Mouse (Mus musculus): ENCODE measurements around the gene Hnf4a. TPM values are rescaled to one million over a fixed set of nuclear protein-coding genes. Genes with fewer than 3 reads are reported as not detected.

Gene Hnf4a
- polyA plus RNA-seq, 1 experiment = not detected

DNA sequence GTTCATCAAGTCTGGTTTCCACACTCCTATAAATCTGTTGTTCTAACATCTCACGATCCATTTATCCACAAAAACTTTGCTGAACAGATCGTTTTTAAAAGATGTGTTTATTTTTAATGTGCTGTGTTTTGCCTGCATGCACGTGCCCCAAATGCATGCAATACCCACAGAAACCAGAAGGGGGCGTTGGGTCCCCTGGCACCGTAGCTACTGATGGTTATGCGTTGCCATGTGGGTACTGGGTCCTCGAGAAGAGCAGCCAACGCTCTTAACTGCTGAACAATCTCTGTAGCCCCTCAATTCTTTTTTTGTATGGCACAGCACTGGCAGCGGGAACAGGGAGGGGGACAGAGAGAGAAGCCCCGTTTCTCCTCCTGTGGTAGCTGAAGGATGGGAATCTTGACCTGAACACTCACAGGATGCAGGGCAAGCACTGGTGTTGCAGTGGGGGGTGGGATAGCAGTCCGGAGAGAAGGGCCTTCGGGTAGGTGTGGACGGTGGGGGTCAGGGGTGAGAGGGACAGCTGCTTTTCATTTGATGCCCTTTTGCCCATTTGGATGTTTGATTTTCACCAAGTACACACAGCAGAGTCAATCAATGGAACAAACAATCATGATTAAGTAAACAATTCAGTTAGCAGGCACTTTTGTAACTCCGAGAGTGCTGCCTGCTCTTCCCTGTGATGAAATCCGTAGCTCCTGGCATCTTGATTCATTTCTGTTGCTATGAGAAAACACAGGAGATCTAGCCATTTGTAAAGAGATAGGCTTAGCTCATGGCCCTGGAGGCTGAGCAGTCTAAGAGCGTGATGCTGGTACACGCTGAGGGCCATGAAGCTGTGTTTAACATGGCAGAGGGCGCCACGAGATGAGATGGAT, 80.0 kb downstream of the Hnf4a start:
- DNase-seq (ENCODE audit: extremely low spot score in 1 of 2, low spot score in 1 of 2) = no peak

DNA sequence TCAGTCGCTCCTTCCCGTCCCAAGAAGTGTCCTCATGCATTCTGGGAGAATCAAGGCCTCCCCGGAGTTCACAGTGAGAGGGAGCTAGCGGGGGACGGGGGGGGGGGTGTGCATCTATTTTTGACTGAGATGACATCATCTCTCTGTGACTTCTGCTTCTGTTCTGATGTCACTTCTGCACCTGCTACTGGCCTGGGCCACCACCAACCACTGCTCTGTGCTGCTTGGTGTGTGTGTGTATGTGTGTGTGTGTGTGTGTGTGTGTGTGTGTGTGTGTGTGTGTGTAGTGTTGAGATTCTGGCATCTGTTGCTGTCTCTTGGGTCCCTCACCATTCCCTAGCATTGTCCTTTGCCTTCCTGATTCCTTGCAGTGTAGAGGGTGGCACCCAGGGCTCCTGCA, 80.9 kb downstream of the Hnf4a start:
- no peak for DNase-seq (ENCODE audit: extremely low spot score in 1 of 2, low spot score in 1 of 2)

DNA sequence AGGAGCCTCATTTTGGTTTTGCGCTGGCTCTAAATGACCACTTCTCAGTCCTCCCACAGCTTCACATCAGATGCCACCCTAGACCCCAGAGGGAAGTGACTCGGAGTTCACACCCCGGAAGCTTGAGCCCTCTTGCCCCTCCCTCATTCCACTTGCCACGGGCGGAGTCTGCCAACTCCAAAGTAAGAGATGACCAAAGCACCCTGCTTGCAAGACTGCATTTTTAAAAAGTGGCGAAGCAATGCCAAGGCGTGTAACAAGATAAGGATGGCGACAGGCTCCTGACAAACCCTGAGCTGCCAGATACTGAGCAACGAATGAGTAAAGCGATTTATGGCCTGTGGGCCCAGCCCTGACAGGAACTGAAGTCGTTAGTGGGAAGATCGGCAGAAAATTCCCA, 83.6 kb downstream of the Hnf4a start:
- no peak for DNase-seq (ENCODE audit: extremely low spot score in 1 of 2, low spot score in 1 of 2)

DNA sequence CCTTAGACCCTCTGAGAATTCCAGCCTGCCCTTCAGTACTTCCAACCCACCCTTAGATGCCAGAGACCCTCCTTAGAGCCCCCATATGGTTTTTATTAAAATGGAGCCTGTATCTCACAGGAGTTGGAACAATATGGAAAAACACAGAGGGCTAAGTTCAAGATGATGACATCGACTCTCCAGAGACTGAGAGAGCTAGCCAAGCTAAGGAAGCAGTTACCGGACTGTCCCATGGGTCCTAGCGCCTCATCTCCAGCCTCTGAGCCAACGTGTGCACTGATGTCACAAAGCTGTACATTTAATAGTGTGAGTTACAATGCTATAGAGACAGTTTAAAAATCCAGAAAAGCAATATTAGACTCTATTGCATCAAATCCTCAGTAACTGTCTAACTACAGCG, 84.4 kb downstream of the Hnf4a start:
- DNase-seq (ENCODE audit: extremely low spot score in 1 of 2, low spot score in 1 of 2) = no peak

DNA sequence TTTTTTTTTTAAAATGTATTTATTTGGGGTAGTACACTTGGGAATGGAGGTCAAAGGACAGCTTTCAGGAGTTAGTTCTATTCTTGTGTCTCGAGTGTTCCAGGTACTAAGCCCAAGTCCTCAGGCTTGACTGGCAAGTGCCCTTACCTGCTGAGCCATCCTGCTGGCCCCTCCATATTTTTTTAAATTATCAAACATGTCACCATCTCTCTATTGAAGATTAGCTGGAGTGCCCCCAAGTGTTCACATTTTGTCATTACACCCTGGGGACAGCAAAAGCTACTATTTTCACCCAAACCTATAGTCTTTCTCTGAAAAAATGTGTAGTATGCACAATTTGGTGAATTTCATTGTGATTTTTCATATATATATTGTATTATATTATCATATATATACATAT, 85.5 kb downstream of the Hnf4a start:
- DNase-seq (ENCODE audit: extremely low spot score in 1 of 2, low spot score in 1 of 2) = no peak

DNA sequence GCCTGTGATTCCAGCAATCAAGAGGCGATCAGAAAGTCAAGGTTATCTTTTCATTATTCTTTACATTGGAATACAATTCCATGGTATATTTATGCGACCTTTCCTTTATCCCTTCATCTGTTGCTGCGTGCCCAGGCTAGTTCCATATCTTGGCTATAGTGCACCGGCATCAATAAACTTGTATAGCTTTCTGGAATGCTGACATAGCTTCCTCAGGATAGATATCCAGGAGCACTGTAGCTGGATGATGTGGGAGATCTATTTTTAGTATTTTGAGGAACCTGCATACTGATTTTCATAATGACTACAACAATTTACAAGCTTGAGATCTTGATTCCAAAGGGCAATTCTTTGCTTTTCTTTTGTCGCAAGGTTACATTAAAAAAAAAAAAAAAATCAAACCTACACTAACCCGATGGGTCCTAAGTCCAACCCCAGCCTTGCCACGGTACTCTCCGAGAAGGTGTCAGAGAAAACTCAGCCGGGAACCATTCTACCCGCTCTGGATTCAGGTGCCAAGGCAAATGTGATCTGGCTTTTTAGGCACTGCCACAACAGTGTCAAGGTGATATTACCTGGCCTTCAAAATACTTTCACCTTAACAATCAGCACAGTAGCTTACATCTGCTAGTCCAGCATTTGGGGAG, 87.2 kb downstream of the Hnf4a start:
- no peak for DNase-seq (ENCODE audit: extremely low spot score in 1 of 2, low spot score in 1 of 2)

DNA sequence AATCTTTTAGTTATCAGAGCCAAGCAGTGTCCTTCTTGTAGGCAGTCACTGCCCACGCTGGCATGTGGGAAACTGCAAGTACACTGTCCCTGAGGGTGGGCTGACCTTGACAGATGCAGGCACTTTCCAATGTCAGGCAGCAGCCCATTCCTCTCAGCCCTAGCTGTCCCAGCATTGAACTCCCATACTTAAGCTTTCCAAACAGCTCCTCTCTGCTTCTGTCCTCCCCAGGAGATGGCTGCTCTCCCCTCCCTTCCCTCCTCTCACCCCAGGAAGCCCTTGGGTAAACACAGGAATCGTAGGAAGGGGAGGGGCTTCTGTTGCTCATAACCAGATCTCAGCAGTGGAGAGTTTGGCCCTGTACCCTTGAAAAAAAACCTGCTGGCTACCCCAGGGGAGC, 88.5 kb downstream of the Hnf4a start:
- no peak for DNase-seq (ENCODE audit: extremely low spot score in 1 of 2, low spot score in 1 of 2)

DNA sequence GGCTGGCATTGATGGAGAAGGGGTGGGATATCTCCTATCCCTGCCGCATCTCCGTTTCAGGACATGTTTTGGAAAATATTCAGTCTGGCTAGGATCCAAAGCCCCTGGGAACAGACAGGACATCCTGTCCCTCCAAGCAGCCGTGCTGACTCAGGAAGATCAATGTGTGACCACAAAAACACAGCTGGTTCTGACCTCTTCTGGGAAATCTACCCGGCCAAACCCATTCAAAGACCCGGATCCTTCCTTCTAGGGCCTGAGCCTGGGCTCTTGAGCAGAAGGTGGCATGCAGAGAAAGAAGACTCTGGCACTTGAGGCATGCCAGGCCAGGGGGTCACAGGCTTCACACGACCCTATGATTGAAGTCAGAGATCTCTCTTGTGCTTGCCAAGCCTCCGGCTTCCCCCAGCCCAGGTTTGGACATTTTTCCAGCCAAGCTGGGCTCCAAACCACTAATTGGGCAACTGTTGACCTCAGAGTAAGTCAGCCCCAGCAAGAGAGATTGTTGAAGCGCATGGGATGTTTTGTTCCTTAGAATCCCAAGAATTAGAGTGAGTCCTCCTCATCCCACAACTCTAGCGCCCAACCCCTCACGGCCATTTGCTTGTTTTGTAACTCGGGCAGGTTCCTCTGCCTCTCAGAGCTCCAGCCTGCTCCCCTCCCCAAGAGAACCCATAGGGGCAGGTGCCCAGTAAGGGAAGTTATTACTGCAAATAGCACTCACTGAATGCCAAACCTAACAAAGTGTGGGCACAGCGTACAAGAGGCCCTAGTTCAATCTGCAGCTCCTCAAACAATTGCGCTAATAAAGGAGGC, 89.7 kb downstream of the Hnf4a start:
- DNase-seq (ENCODE audit: extremely low spot score in 1 of 2, low spot score in 1 of 2) = no peak

DNA sequence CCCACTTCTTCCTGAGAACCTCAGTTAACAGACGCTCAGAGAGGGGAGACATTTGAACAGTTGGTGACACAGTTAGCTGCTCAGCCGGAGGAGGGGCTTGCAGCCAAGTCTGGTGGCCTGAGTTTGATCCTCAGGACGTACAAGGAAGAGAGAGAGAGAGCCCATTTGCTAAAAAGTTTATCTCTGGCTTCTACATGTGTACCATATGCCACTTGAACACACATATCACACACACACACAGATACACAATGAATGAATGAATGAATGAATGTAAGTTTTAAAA, 90.2 kb downstream of the Hnf4a start:
- DNase-seq (ENCODE audit: extremely low spot score in 1 of 2, low spot score in 1 of 2) = no peak

DNA sequence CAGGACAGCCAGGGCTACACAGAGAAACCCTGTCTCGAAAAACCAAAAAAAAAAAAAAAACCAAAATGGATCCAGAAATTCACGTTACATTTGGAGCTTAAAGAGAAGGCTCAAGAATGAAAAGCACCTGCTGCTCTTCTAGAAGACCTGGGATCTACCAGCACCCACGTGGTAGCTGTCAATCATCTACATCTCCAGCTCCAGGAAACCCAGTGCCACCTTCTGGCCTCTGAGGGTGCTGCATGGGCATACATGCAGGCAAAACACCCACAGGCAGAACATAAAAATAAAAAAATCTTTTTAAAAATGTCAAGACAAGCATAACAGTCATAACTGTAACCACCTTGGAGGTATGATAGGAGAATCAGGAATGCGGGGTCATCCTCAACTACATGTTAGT, 91.1 kb downstream of the Hnf4a start:
- peak in 1 of 2 experiments; percentile 60 for DNase-seq (ENCODE audit: extremely low spot score in 1 of 2, low spot score in 1 of 2)

DNA sequence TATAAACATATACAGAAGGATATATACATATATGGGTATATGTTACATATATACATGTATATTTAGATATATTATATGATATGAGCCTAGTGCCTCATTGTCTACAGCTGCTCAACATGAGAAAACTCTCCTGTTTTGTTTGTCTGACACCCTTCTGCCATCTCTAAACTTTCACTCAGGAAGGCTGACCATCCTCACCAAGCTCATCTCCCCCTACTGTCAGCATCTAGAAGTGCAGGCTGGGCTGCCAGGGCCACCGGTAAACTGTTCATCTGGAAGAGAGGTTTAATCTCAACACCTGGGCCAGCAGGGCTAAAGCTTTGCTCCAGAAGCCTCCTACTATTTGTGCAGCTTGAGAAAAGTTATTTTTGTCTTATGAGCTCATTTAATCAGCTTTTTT, 92.6 kb downstream of the Hnf4a start:
- DNase-seq (ENCODE audit: extremely low spot score in 1 of 2, low spot score in 1 of 2) = peak in 1 of 2 experiments; percentile 71

DNA sequence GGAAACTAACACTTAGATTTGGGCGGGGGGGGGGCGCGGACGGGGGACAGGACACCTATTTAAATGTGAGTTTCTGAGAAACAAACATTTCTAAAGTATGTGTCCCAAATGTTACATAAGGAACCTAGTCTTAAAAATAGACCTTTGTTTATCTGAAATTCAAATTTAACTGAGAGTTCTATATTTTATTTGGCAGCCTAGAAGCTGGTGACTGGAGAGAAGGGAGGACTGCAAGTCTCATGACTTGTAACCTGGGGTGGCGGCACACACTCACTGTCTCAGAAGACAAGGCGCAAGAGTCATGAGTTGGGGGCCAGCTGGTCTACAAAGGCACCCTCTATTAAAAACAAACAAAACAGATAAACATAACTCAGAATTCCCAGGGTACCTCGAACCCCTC, 94.5 kb downstream of the Hnf4a start:
- no peak for DNase-seq (ENCODE audit: extremely low spot score in 1 of 2, low spot score in 1 of 2)

DNA sequence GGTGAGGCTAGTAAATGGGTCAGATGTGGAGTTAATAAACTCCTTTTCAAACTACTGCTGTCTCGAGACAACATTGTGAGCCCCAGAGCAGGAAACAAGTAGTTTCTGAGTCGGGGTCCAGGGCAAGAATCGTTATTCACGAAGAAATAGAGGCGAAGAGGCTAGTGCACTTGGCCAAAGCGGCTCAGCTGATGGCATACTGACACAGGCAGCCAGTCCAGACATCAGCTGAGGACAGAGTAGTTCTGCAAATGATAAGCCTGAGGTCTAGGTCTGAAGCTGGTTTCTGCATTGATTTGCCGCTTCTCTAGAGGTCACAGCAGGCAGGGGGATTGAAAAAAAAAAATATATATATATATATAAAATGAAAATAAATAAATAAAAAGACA, 95.1 kb downstream of the Hnf4a start:
- no peak for DNase-seq (ENCODE audit: extremely low spot score in 1 of 2, low spot score in 1 of 2)

DNA sequence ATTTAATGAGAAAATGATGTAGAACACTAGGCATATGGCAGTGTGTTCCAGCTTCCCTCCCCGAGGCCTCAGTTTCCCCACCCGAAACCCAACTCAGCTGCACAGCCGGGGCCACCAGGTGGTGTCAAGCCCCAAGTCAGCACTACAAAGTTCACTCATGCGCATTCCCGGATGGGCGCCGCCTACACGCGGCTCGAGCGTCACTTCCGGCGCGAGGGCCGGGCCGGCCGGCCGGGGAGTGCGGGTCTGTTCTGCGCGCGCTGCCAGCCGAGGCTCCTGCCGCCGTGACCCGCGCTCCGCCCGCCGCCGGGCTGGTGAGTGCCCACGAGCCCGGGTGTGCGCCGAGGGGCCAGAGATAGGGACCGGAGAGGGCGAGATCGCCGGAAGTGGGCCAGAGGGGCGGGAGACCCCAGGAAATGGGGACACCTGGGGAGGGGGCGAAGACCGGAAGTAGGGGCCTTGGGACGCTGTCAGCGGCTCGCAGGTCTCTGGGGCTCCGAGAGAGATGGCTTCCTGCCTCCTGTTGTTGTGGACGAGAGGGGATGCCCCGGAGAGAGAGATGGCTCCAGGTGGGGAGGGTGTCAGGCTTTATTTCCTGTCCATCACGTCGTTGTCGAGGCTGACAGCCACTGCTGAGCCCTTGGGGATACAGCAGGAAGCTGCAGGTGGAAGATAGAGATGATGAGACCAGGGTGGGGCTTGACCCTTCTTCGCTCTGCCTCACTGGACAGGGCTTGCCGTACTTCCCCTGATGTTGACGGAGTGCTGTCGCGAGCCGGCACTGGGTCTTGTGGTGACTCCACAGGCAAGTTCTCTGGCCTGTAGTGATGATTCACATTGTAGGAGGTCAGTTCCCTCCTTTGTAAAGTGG, 95.7 kb downstream of the Hnf4a start, which contains the start of gene Ttpal:
Gene Ttpal (plus strand): TSS at position 214 of the 871 bp plus-strand sequence.
- DNase-seq (ENCODE audit: extremely low spot score in 1 of 2, low spot score in 1 of 2) = peak; percentile 74 to 91

DNA sequence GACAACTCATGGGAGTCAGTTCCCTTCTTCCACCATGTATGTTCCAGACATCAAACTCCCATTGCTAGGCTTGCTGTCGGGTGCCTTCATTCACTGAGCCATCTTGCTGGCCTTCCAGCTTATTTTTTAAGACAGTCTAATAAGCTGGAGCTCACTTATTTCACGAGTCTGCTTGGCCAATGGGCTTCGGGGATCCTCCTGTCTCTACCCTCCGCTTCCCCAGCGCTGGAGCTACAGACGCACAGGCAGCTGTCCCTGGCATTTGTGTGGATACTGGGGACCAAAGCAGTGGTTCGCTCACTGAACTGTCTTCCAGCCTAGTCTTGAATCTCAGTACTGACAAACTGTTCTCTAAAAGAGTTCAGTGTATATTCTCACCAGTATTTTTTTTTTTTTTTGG, 99.6 kb downstream of the Hnf4a start:
- no peak for DNase-seq (ENCODE audit: extremely low spot score in 1 of 2, low spot score in 1 of 2)

DNA sequence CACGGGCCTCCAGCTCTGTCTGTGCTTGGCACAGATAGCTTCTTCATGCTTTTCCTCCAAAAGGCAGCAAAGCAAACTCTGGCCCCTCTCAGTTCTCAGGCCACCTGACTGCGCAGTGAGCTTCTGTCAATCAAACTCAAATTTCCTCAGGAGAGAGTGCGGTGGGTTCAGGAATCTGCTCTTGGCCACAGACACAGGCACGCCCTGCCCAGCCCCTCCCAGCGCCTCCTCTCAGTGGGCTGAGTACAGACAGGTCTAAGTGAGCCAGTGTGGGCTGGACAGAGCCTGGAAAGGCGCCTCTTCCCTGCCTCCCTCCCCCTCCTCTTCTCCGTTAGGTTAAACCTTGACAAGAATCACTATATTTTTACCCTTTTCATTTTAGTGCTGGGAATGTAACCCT, 101.4 kb downstream of the Hnf4a start:
- DNase-seq (ENCODE audit: extremely low spot score in 1 of 2, low spot score in 1 of 2) = no peak

DNA sequence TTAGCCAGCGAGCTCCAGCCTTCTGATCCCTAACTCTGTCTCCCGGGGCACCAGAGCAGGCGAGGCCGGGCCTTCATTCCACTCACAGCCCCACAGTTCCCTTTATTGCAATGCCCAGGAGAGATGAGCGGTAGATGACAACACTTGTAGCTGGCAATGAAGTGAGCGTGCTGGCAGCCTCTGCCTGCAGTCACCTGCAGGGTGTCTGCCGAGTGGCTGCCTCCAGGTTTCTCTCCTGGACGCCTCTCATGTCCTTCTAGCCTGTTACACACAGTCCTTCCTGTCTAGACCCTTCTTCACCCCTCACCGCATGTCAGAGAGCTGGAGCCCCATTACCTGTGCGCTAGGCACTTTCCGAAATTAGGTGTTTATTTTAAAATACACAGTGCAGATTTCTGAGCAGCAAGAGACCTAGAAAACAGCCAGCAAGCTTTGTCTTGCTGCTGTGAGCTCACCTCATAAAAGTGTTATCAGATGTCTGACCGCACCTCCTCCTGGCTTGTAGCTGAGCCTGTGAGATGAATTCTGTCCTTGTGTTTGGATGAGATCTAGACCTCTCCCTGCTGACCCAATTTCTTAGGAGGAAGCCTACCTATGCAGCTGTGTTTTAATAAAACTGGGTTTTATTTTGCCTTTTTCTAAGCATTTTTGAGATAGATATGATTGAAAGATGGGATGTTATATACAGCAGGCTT, 102.8 kb downstream of the Hnf4a start:
- DNase-seq (ENCODE audit: extremely low spot score in 1 of 2, low spot score in 1 of 2) = no peak

DNA sequence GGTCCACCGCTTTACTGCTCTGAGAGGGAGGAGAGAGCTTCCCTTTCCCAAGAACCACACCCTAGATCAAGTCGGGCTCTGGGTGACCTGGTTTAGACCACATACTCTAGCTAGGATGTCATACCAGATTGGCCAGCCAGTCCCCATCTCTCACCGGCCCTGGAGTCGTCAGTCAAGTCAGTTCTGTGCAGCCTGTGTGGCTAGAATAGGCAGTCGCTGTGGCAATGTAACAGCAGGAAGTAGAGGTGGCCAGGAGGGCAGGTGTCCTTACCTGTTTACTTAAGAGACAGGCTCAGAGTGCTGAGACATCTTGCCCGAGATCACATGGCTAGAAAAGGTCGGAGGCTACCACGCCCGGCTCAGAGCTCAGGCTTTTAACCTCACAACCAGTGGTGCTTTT, 104.6 kb downstream of the Hnf4a start:
- no peak for DNase-seq (ENCODE audit: extremely low spot score in 1 of 2, low spot score in 1 of 2)

DNA sequence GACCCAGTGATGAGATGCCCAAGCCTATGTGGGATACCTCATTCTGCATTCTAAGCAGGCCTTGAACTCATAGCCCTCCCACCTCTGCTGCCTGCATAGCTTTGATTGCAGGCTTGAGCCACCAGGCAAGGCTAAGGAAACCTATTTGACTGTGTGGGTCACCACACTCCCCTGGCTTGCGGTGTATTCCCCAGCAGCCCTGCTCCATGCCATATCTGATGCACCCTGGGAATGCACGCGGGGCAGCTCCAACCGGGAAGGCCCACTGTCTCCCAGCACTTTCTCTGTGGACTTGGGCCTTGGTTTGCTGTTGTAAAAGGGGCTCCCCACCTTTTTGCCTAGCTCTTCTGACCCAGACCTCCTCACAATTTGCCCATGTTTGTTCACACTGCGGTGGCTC, 106.6 kb downstream of the Hnf4a start:
- no peak for DNase-seq (ENCODE audit: extremely low spot score in 1 of 2, low spot score in 1 of 2)

DNA sequence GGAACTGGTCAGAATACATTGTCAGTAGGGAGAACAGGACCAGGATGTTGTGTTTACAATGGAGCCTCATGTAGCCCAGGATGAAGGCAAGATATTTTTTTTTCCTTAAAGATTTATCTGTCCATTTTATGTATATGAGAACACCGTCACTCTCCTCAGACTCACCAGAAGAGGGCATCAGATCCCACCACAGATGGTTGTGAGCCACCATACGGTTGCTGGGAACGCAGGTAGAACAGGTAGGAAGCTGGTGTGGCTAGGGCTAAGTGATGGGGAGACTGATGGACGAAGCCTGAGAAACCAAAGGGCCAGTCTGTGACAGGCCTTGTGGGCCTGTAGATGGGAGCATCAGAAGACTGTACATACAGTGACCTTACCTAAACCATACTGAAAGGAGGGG, 107.4 kb downstream of the Hnf4a start:
- DNase-seq (ENCODE audit: extremely low spot score in 1 of 2, low spot score in 1 of 2) = no peak

All from frontal cortex, adult 2 months (tissue).